Mouse (Mus musculus): ENCODE data around the gene Pde4b. TPM values are rescaled to one million over a fixed set of nuclear protein-coding genes. Genes with fewer than 3 reads are reported as not detected.

Gene Pde4b
- polyA plus RNA-seq, 1 experiment from 2014 or later, result 6.8 TPM

- no peak for ATAC-seq (ENCODE audit: insufficient number of reproducible peaks, low FRiP score, low TSS enrichment, low read depth)
- H3K27ac ChIP-seq (replicated peaks; ENCODE audit: low read depth, low read length), result no peak overlapping the region
- H3K4me1 ChIP-seq (ENCODE audit: control insufficient read depth, insufficient read depth, low read length), result no peaks in the 10 kb centered on the region
- WGBS, result 87% methylated on average over 2 of the region's 2 CpGs
- H3K4me2 ChIP-seq (ENCODE audit: low read depth, severe bottlenecking), result no peak overlapping the region
- no peaks in the 10 kb centered on the region for H3K36me3 ChIP-seq (ENCODE audit: control insufficient read depth, insufficient read depth, low read length)
- no peak overlapping the region for H3K4me3 ChIP-seq (ENCODE audit: low read depth, low read length)
- DNase-seq (ENCODE audit: low spot score), result no peak
- H3K9ac ChIP-seq (ENCODE audit: low read length), result no peak overlapping the region
- no peaks in the 10 kb centered on the region for H3K27me3 ChIP-seq (ENCODE audit: control insufficient read depth, insufficient read depth, low read length)
- no peaks in the 10 kb centered on the region for H3K9me3 ChIP-seq (ENCODE audit: control insufficient read depth, low read length)
These were observed 191.6 kb downstream of the Pde4b start for GRCm38 (mm10) chr4:102278958-102279357.

GRCm38 (mm10) chr4:102287172-102287571 is 199.8 kb downstream of the Pde4b start:
- no peak for ATAC-seq (ENCODE audit: insufficient number of reproducible peaks, low FRiP score, low TSS enrichment, low read depth)
- 87% methylated on average over 6 of the region's 6 CpGs for WGBS
- Histone ChIP-seq H3K4me3 (ENCODE audit: low read depth, low read length) (no peak overlapping the region), H3K4me1 (ENCODE audit: control insufficient read depth, insufficient read depth, low read length) (no peaks in the 10 kb centered on the region), H3K9me3 (ENCODE audit: control insufficient read depth, low read length) (no peaks in the 10 kb centered on the region), H3K27me3 (ENCODE audit: control insufficient read depth, insufficient read depth, low read length) (no peaks in the 10 kb centered on the region), H3K27ac (replicated peaks; ENCODE audit: low read depth, low read length) (no peak overlapping the region), H3K9ac (ENCODE audit: low read length) (no peak overlapping the region), H3K36me3 (ENCODE audit: control insufficient read depth, insufficient read depth, low read length) (no peaks in the 10 kb centered on the region), H3K4me2 (ENCODE audit: low read depth, severe bottlenecking) (no peak overlapping the region)
- DNase-seq (ENCODE audit: low spot score), result no peak

- H3K4me2 ChIP-seq (ENCODE audit: low read depth, severe bottlenecking), result no peak overlapping the region
- no peaks in the 10 kb centered on the region for H3K27me3 ChIP-seq (ENCODE audit: control insufficient read depth, insufficient read depth, low read length)
- no peaks in the 10 kb centered on the region for H3K9me3 ChIP-seq (ENCODE audit: control insufficient read depth, low read length)
- no peak overlapping the region for H3K4me3 ChIP-seq (ENCODE audit: low read depth, low read length)
- no peak overlapping the region for H3K9ac ChIP-seq (ENCODE audit: low read length)
- H3K27ac ChIP-seq (replicated peaks; ENCODE audit: low read depth, low read length), result no peak overlapping the region
- H3K4me1 ChIP-seq (ENCODE audit: control insufficient read depth, insufficient read depth, low read length), result no peaks in the 10 kb centered on the region
- no peak for ATAC-seq (ENCODE audit: insufficient number of reproducible peaks, low FRiP score, low TSS enrichment, low read depth)
- no peak for DNase-seq (ENCODE audit: low spot score)
- WGBS, result 73% methylated on average over 6 of the region's 6 CpGs
- H3K36me3 ChIP-seq (ENCODE audit: control insufficient read depth, insufficient read depth, low read length), result no peaks in the 10 kb centered on the region
These were observed 202.8 kb downstream of the Pde4b start for GRCm38 (mm10) chr4:102290052-102290734.

- ATAC-seq (ENCODE audit: insufficient number of reproducible peaks, low FRiP score, low TSS enrichment, low read depth), result no peak
- Histone ChIP-seq H3K27ac (replicated peaks; ENCODE audit: low read depth, low read length) (no peak overlapping the region), H3K4me2 (ENCODE audit: low read depth, severe bottlenecking) (no peak overlapping the region), H3K9me3 (ENCODE audit: control insufficient read depth, low read length) (no peaks in the 10 kb centered on the region), H3K36me3 (ENCODE audit: control insufficient read depth, insufficient read depth, low read length) (no peaks in the 10 kb centered on the region), H3K4me3 (ENCODE audit: low read depth, low read length) (no peak overlapping the region), H3K9ac (ENCODE audit: low read length) (no peak overlapping the region), H3K27me3 (ENCODE audit: control insufficient read depth, insufficient read depth, low read length) (no peaks in the 10 kb centered on the region), H3K4me1 (ENCODE audit: control insufficient read depth, insufficient read depth, low read length) (no peaks in the 10 kb centered on the region)
- DNase-seq (ENCODE audit: low spot score), result no peak
These were observed 210.2 kb downstream of the Pde4b start for GRCm38 (mm10) chr4:102297558-102297957.

GRCm38 (mm10) chr4:102302568-102302967 is 215.2 kb downstream of the Pde4b start:
- no peak overlapping the region for H3K27ac ChIP-seq (replicated peaks; ENCODE audit: low read depth, low read length)
- no peak overlapping the region for H3K4me2 ChIP-seq (ENCODE audit: low read depth, severe bottlenecking)
- DNase-seq (ENCODE audit: low spot score) (no peak), ATAC-seq (ENCODE audit: insufficient number of reproducible peaks, low FRiP score, low TSS enrichment, low read depth) (no peak)
- no peaks in the 10 kb centered on the region for H3K9me3 ChIP-seq (ENCODE audit: control insufficient read depth, low read length)
- H3K9ac ChIP-seq (ENCODE audit: low read length), result no peak overlapping the region
- no peaks in the 10 kb centered on the region for H3K4me1 ChIP-seq (ENCODE audit: control insufficient read depth, insufficient read depth, low read length)
- no peaks in the 10 kb centered on the region for H3K36me3 ChIP-seq (ENCODE audit: control insufficient read depth, insufficient read depth, low read length)
- no peaks in the 10 kb centered on the region for H3K27me3 ChIP-seq (ENCODE audit: control insufficient read depth, insufficient read depth, low read length)
- WGBS, result 53% methylated on average over 4 of the region's 4 CpGs
- no peak overlapping the region for H3K4me3 ChIP-seq (ENCODE audit: low read depth, low read length)

GRCm38 (mm10) chr4:102307661-102308297 is 220.4 kb downstream of the Pde4b start:
- no peak for ATAC-seq (ENCODE audit: insufficient number of reproducible peaks, low FRiP score, low TSS enrichment, low read depth)
- Histone ChIP-seq H3K9ac (ENCODE audit: low read length) (no peak overlapping the region), H3K9me3 (ENCODE audit: control insufficient read depth, low read length) (no peaks in the 10 kb centered on the region), H3K27me3 (ENCODE audit: control insufficient read depth, insufficient read depth, low read length) (no peaks in the 10 kb centered on the region), H3K4me2 (ENCODE audit: low read depth, severe bottlenecking) (no peak overlapping the region), H3K36me3 (ENCODE audit: control insufficient read depth, insufficient read depth, low read length) (no peaks in the 10 kb centered on the region), H3K27ac (replicated peaks; ENCODE audit: low read depth, low read length) (no peak overlapping the region), H3K4me3 (ENCODE audit: low read depth, low read length) (no peak overlapping the region), H3K4me1 (ENCODE audit: control insufficient read depth, insufficient read depth, low read length) (no peaks in the 10 kb centered on the region)
- DNase-seq (ENCODE audit: low spot score), result no peak
- 81% methylated on average over 4 of the region's 4 CpGs for WGBS

GRCm38 (mm10) chr4:102310630-102311029 is 223.3 kb downstream of the Pde4b start:
- H3K4me2 ChIP-seq (ENCODE audit: low read depth, severe bottlenecking), result no peak overlapping the region
- H3K9ac ChIP-seq (ENCODE audit: low read length), result no peak overlapping the region
- H3K4me1 ChIP-seq (ENCODE audit: control insufficient read depth, insufficient read depth, low read length), result no peaks in the 10 kb centered on the region
- H3K4me3 ChIP-seq (ENCODE audit: low read depth, low read length), result no peak overlapping the region
- no peak overlapping the region for H3K27ac ChIP-seq (replicated peaks; ENCODE audit: low read depth, low read length)
- no peaks in the 10 kb centered on the region for H3K36me3 ChIP-seq (ENCODE audit: control insufficient read depth, insufficient read depth, low read length)
- H3K27me3 ChIP-seq (ENCODE audit: control insufficient read depth, insufficient read depth, low read length), result no peaks in the 10 kb centered on the region
- DNase-seq (ENCODE audit: low spot score), result no peak
- no peak for ATAC-seq (ENCODE audit: insufficient number of reproducible peaks, low FRiP score, low TSS enrichment, low read depth)
- H3K9me3 ChIP-seq (ENCODE audit: control insufficient read depth, low read length), result no peaks in the 10 kb centered on the region

GRCm38 (mm10) chr4:102316011-102316410 is 228.7 kb downstream of the Pde4b start:
- H3K27me3 ChIP-seq (ENCODE audit: control insufficient read depth, insufficient read depth, low read length), result no peaks in the 10 kb centered on the region
- ATAC-seq (ENCODE audit: insufficient number of reproducible peaks, low FRiP score, low TSS enrichment, low read depth) (no peak), DNase-seq (ENCODE audit: low spot score) (no peak)
- WGBS, result 84% methylated on average over 2 of the region's 2 CpGs
- H3K9ac ChIP-seq (ENCODE audit: low read length), result no peak overlapping the region
- no peaks in the 10 kb centered on the region for H3K9me3 ChIP-seq (ENCODE audit: control insufficient read depth, low read length)
- no peaks in the 10 kb centered on the region for H3K4me1 ChIP-seq (ENCODE audit: control insufficient read depth, insufficient read depth, low read length)
- no peaks in the 10 kb centered on the region for H3K36me3 ChIP-seq (ENCODE audit: control insufficient read depth, insufficient read depth, low read length)
- H3K4me2 ChIP-seq (ENCODE audit: low read depth, severe bottlenecking), result no peak overlapping the region
- H3K27ac ChIP-seq (replicated peaks; ENCODE audit: low read depth, low read length), result no peak overlapping the region
- no peak overlapping the region for H3K4me3 ChIP-seq (ENCODE audit: low read depth, low read length)
